Mouse (Mus musculus) NIH3T3 (cell line): ENCODE results near the gene 1500009L16Rik.

ENCODE experiments used
- DNase-seq: peaks from one replicate; pipeline ENCODE4 v3.0.0-alpha.2; 2012; ENCODE audit warnings: low read depth

The 1500009L16Rik gene

GRCm38 (mm10) chr10:83760535-83760934 is 37.9 kb downstream of the 1500009L16Rik start:
- no peak for DNase-seq

GRCm38 (mm10) chr10:83763891-83764290 is 41.2 kb downstream of the 1500009L16Rik start:
- DNase-seq, result no peak

GRCm38 (mm10) chr10:83766882-83767281 is 44.2 kb downstream of the 1500009L16Rik start:
- DNase-seq, result no peak

GRCm38 (mm10) chr10:83776272-83776878 is 53.7 kb downstream of the 1500009L16Rik start:
- DNase-seq, result peak; percentile 93

- no peak for DNase-seq
Observed at GRCm38 (mm10) chr10:83777253-83777652, 54.6 kb downstream of the 1500009L16Rik start.

GRCm38 (mm10) chr10:83781854-83782253 is 59.2 kb downstream of the 1500009L16Rik start:
- DNase-seq, result no peak

GRCm38 (mm10) chr10:83782371-83783120 is 59.9 kb downstream of the 1500009L16Rik start:
- DNase-seq, result no peak

GRCm38 (mm10) chr10:83785003-83785402 is 62.3 kb downstream of the 1500009L16Rik start:
- peak; percentile 60 for DNase-seq

- peak; percentile 9 for DNase-seq
Observed at GRCm38 (mm10) chr10:83785627-83786392, 63.1 kb downstream of the 1500009L16Rik start.

GRCm38 (mm10) chr10:83795088-83795487 is 72.4 kb downstream of the 1500009L16Rik start:
- no peak for DNase-seq

- DNase-seq, result no peak
Observed at GRCm38 (mm10) chr10:83795500-83795899, 72.8 kb downstream of the 1500009L16Rik start.

- DNase-seq, result no peak
Observed at GRCm38 (mm10) chr10:83804021-83804420, 81.4 kb downstream of the 1500009L16Rik start.

GRCm38 (mm10) chr10:83805201-83805718 is 82.6 kb downstream of the 1500009L16Rik start:
- peak; percentile 35 for DNase-seq

GRCm38 (mm10) chr10:83807251-83807650 is 84.6 kb downstream of the 1500009L16Rik start:
- DNase-seq, result no peak
